Mouse (Mus musculus) megakaryocyte, embryonic 14.5 days (primary cell): ENCODE measurements around the gene Noct.

Experiments used
- FLI1 ChIP-seq: IDR thresholded peaks from 2 replicates; pipeline ENCODE4 v1.6.1; 2012; ENCODE audit warnings: low read length, inconsistent platforms, mixed read lengths
- GATA1 ChIP-seq: IDR thresholded peaks from 3 replicates; pipeline ENCODE4 v1.6.1; 2012; ENCODE audit warnings: mixed read lengths, low read length, inconsistent platforms, borderline replicate concordance

DNA sequence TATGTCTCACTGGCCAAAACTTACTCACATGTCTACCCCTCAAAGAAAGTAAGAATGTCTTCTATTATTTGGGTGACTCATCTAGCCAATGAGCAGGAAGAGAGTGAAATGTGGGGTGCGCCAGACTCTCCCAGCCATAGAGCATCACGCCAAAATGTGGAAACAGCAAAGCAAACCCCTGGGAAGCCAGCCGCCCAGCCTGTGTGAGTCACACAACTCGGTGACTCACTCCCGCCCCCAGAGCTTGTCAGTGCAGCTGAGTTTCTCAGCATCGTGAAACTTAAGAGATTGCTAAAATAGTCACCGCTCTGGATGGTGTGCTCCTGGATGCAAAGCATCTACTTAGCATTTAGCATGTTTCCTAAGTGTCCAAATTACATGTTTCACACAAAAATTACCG lies 28.9 kb upstream of the Noct start:
- TF ChIP-seq GATA1 (no peak), FLI1 (no peak)
